Mouse (Mus musculus) heart, postnatal 36 days (tissue): ENCODE measurements at regions not wholly inside any gene's neighbourhood (a gene's known extent, or its start where the extent isn't known, plus 50 kb on each side); places are given as distances from the start of the nearest gene placed in this dataset.

Experiments
- DNase-seq, 2 experiments: peaks; one replicate each; pipeline ENCODE4 v3.0.0; 2021 to 2022
- intact Hi-C: fragments of 180-260 bp; cut with DNase I; formaldehyde crosslinking; loops from one replicate; pipeline ENCODE4 v1.15.1; 2025

DNA sequence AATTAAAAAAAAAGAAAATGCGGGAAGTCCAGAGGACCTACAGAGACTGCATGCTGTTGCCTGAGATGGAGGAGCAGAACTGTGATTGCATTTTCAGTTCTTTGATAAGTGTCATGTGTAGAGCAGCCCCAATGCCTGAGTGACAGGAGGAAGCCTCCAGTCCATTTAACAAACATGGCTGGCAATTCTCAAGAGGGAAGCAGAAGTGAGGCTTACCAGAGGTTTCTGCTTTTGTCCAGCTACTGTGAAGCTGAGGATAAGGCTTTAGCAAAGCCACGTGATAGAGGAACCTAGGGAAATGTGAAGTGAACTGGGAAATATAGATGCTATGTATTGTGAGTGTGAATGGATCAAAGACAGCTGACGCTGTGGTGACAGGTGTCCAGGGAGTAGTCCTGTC lies 56.6 kb downstream of the Sucnr1 start:
- no peak for DNase-seq
- intact Hi-C loops = no loop called here

DNA sequence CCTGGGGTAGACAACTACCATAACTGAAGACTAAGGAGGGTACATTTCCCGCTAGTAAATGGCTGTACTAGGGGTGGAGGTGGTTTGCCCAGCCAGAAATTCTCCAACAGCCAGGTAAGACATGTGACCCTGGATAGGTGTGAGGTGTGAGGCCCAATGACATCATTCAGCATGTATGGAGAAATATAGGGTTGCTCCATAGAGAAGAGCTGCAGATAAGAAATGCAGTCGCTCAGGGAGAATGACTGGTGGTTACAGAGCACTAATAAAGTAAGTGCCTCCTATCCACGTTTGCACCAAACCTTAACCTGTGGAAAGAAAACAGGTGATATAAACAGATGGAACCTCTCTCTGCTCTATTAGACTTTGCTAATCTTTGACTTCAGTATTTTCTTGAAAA lies 78.2 kb downstream of the Sucnr1 start:
- intact Hi-C loops = no loop called here
- no peak for DNase-seq

GRCm38 (mm10) chr3:60167633-60168032 lies 86.0 kb downstream of the Sucnr1 start:
- intact Hi-C loops = no loop called here
- no peak for DNase-seq

- DNase-seq = no peak
- intact Hi-C loops = no loop called here
Measured at GRCm38 (mm10) chr3:60168135-60168926, 86.7 kb downstream of the Sucnr1 start.

DNA sequence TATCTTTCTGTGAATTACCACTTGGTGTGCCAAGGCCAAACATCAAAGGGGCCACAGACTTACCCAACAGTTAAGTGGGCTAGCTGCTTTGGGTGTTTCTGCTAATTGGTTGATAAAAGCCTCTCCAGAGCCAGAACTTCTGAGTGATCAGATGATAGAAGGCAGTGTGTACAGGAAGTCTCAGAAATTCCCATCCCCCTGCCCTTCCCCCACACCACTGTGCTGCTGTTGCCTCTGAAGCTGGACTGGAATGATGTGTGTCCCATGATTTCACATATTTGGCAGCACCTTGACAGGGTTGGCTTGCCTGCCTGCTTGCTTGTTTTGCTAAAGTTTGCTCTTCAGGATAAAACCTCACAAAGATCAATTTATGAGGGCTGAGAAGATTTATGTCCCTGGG lies 87.9 kb downstream of the Sucnr1 start:
- intact Hi-C loops = no loop called here
- DNase-seq = no peak

GRCm38 (mm10) chr3:60184481-60184880 lies 102.8 kb downstream of the Sucnr1 start:
- intact Hi-C loops = no loop called here
- DNase-seq = no peak

DNA sequence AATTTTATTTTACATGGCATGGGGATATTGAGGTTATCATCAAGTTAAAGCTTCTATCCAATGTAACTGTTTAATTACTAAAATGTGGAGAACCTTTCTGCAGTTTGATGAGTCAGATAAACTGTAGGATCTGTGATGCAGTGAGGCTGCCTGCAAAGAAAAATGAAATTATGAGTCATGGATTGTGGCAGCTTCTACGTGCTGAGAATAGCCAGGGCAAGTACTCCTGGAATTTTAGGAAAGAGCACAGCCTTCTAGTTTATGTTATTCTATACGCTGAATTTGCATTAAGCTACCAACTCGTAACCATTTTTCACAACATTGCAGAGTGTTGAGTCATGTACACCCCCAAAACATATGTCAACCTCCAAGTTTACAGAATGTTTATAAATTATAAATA lies 114.4 kb downstream of the Sucnr1 start:
- intact Hi-C loops = no loop called here

GRCm38 (mm10) chr3:60207936-60208335 lies 126.3 kb downstream of the Sucnr1 start:
- no peak for DNase-seq
- intact Hi-C loops = no loop called here

More for the DNA sequence above, 114.4 kb downstream of the Sucnr1 start:
- DNase-seq = no peak

GRCm38 (mm10) chr3:60218938-60219337 lies 137.3 kb downstream of the Sucnr1 start:
- no peak for DNase-seq
- intact Hi-C loops = no loop called here

DNA sequence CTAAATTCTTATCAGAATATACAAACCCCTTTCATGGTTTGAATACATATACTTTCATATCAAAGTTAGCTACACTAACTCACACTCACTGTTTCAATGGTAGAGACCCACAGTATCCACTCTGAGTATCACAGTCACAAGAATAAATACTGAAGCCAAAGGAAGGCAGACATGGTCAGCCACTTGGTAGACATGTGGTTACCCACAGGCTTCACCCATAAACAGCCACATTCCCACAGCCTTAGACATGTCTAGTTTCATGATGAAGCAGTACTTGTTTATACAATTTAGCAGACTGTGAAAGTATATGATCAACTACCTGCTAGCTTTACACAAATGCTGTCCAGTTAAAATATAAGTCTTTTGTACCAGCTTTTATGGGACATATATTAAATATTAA lies 159.0 kb downstream of the Sucnr1 start:
- DNase-seq = no peak
- intact Hi-C loops = no loop called here

DNA sequence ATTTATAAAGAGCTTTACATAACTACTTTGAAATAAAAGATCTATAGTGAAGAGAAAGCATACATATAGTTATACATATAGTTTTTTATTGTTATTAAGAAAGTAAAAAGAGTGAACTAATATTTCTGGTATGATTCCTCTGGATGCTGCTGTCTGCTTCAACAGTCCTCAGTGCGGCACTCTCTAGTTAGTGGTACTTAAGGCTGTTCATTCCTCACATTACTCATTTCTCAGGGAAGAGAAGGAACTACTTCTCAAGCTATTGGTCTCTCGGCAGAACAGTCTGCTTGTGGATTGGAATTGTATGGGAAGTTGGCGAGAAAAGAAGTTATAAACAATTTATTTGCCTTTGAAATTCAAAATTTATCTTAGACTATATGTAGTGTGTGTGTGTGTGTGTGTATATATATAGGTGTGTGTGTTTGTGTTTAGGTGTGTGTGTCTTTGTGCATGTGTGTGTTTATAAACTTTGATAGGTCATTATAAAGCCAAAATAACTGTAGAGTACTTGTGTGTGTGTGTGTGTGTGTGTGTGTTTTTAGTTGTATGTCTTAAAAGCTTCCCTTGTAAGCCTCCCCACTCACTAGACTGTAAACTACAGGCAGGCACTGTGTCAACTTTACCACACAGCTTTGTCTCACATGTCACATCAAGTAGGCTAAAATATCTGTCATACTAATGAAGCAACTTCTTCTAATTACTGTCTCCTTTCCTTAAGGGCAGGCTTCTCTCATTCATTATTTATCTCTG lies 185.2 kb downstream of the Sucnr1 start:
- DNase-seq = no peak
- intact Hi-C loops = no loop called here

GRCm38 (mm10) chr3:60267416-60268174 lies 185.9 kb downstream of the Sucnr1 start:
- DNase-seq = no peak
- intact Hi-C loops = no loop called here

GRCm38 (mm10) chr3:60270463-60270862 lies 188.8 kb downstream of the Sucnr1 start:
- DNase-seq = no peak
- intact Hi-C loops = no loop called here

GRCm38 (mm10) chr3:60273744-60274143 lies 192.1 kb downstream of the Sucnr1 start:
- intact Hi-C loops = no loop called here
- no peak for DNase-seq

GRCm38 (mm10) chr3:60275249-60275838 lies 193.7 kb downstream of the Sucnr1 start:
- DNase-seq = no peak

DNA sequence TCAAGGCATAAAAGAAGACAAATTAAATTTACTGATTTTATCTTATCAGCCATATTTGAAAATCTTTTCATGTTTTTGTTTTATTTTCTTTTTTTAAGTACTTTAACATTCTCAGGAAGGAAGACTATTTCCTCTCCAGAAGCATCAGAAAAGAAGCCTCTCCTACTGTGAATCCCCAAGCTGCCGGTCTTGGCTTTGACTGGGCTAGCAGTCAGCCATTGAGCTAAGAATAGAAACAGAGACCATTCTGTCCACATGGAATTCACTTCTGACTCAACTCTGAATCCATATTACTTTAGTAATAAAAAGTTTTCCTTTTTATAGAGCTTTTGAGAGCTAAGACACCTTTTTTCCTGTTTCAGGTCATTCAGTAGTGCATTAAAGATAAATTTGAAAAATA lies 194.8 kb upstream of the Mbnl1 start:
- intact Hi-C loops = no loop called here
- peak in 1 of 2 experiments; percentile 2 for DNase-seq

More at GRCm38 (mm10) chr3:60275249-60275838, 193.7 kb downstream of the Sucnr1 start:
- intact Hi-C loops = no loop called here

DNA sequence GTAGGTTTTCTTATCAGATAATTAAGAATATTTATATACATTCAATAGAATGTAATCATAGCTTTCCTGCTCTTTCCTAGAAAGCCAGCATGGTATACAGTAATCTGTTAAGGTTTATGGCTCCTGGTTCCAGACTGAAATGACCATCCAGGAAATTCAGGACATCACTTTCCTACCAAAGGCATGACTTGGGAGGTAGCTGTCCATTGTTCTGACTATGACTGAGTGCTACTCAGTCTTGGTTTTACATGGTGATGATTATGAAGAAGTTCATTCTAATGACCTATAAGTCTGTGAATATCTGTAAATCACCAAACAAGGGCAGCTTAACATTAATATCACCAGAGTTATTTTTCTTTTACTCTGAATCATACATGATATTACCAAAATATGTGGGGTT lies 191.4 kb upstream of the Mbnl1 start:
- DNase-seq = no peak
- intact Hi-C loops = no loop called here

DNA sequence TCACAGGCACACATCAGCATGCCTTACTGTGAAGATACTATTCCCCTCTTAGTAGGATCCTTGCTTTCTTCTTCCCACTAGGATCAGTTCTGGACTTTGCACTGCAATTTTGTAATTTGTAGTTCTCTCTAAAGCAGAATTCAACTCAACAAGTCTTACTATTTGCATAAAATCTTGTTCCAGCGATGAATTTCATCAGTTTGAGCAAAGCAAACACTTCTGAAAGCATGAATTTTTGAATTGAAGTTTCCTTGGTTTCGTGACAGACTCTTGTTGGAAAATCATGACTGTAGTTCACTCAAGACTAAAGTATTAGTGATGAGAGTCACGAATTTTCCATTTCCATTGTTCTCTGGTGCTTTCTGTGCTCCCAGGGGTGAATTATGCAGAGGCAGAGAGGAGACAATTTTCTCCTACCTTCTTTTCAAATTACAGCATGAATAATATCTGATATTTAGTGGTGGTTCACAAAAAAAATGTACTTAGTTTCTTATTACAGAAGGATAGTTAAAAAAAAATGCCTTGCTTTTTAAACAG lies 190.6 kb upstream of the Mbnl1 start:
- DNase-seq = no peak
- intact Hi-C loops = no loop called here

DNA sequence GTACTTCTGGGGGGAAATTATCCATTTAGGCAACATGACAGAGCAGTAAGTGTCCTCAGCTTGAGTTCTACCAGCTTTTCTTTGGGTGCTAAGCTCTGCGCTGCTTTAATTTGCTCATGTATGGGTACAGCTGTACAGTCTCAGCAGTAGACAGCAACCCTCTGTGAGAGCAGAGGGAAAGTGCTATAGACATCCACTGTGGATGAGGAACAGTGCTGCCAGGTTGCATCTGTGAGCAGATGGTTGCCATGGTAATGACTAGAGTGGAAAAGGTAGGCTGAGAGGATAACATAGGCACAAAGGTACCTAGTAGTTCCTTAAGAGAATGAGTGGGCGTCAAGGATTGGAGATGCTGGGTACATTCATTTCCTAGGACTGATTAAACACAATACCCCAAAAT lies 180.5 kb upstream of the Mbnl1 start:
- no peak for DNase-seq
- intact Hi-C loops = no loop called here

DNA sequence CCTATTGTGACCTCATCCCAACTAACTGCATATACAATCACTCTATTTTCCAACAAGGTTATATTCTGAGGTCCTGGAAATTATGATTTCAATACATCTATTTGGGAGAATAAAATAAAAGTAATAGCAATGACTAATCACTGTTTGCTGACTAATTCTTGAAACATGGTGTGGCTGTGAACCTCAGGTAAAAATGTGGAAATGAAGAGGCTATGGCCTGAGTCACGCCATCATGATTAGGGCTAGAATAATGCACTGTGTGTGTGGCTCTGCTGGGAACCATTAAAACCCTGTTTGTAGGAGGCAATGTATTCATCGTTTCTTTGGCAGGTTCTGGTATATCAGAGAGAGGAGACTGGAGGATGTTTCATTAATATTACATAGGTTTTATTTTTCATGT lies 179.7 kb upstream of the Mbnl1 start:
- intact Hi-C loops = no loop called here
- DNase-seq = no peak

DNA sequence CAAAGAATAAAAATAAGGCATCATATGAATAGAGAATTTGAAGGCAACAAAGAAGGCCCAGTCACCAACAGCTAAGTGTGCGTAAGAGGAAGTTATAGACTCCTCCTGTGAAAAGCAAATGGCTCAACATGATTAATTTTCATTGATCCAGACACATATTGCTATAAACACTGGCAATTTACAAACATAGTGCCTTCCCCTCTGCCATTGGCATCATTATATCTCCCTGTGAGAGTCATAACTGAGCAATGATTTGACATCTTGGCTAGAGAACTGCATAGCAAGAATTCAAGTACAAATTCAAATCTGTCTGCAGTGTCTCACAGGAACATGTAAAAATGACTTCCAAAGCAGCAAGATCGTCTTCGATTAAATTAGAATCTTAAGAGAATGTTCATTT lies 167.2 kb upstream of the Mbnl1 start:
- no peak for DNase-seq
- intact Hi-C loops = no loop called here
